Mouse (Mus musculus): ENCODE results near the gene Vopp1.
A peak's percentile ranks its signal among the peaks of the same experiment; 100 is the strongest.

Gene Vopp1

DNA sequence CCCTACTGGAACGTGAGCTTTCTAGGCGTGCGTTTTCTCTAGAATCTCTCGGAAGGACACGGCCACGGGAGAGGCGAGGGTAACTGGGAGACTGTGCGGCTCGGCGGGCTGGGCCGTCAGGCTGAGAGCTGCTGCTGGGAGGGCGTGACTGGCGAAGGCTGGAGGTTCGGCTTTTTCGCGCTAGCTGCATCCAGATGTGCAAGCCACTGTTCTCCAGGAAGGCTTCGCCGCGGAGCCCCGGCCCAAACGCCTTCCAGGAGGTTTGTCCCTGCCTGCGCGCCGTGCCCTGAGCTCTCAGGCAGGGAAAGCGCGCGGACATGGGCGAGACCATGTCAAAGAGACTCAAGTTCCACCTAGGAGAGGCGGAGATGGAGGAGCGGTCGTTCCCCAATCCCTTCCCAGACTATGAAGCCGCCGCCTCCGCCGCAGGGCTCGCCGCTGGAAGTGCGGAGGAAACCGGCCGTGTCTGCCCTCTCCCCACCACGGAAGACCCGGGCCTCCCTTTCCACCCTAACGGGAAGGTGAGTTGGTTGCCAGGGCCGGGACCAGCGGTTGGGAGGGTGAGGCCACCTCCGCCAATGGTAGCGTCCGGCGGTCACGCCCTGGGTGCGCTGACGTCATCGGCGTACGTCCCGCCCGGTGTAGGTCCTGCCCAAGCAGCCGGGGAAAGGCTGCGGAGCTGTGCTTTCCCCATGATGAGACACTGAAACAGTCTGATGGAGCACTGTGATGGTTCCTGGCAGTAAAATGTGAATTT lies 122.0 kb downstream of the Vopp1 start:
- peak; percentile 99 for DNase-seq (ENCODE audit: low spot score)

DNA sequence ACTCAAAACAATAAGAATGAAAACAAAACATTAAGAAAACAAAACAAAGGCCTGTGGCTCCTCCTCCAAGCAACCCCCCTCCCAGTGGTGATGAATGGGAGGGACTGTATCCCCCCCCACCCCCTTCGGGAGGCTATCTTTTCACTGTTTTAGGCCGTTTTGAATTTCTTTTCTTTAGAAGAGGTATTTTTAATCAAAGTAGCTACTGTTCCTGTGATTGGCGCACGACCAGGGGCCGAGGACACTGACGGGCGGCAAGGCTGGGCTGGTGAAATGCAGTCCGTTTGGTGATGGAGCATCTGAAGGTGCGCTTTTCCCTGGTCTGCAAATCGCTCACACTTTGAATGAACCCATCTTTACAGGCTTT lies 122.6 kb downstream of the Vopp1 start, which contains the start of gene Lancl2:
TSS of gene Lancl2 (plus strand) at position 165 of the 367 bp plus-strand sequence.
- DNase-seq (ENCODE audit: low spot score), result no peak

DNA sequence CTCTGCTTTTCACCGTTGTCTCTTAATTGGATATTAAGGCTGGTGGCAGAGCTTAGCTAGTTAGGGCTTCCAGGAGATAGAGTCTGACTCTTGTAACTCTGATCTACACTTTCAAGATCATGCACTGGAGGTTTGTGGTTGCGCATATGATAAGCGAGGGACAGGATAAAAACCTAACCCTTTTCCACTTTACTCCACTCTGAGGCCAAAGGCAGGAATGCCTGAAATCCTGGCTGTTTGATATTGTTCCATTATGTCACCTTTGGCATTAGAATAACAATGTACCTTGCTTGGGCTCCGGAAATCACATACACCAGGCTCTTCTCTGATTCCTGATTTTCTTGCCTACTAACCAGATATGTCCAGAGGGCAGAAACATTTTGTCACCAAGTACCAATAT lies 123.3 kb downstream of the Vopp1 start:
- no peak for DNase-seq (ENCODE audit: low spot score)

DNA sequence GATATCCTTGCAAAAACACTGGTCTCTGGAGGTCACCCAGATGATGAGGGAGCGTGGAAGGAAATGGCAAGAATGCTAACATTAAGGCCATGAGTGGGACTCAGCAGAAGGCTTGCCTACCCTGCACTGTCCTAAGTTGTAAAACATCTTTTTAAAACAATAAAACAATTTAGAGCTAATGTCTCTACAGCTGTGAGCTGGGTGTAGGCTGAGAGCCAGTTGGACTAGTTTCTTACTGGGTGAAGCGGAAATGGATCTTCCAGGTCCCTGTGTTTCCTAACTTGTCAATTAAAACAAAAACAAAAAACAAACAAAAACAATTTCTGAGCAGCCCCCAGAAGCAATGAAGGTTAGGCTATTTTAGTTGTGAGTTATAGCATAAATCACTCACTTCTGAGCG lies 131.8 kb downstream of the Vopp1 start:
- DNase-seq (ENCODE audit: low spot score), result no peak

DNA sequence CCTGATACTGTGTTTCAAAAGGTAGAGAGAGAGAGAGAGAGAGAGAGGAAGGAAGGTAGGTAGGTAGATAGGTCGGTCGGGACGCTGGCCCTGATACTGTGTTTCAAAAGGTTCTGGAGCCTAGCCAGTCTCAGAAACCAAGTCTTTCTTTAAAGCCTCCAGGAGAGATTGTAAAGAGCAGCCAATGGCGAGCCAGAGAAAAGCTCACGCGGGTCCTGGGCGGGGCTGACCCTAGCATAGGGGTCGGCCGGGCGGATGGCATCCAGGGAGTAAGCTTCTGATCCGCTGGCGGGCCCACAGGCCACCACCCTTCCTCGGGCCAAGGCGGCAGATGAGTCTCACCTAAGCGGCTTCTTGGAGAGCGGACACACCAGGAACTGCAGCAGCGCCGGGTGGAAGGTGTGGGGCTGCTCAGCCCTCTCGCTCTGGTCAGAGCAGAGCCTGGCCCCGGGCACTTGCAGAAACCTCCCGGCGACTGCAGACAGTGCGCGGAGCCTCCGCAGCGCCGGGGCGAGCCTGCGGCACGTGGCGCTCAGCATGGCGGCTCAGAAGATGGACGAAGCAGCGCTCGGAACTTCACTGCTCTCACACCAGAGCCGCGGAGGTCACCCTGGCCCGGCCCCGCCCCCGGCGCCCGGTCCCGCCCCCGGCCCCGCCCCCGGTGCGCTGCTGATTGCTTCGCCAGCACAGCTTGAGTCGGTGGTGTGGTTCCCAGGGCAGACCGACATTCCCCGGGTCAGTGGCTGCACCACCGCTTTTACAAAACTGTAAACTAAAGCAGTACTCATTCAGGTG lies 133.3 kb downstream of the Vopp1 start, which contains the start of gene Pyurf:
TSS of gene Pyurf (minus strand) at position 612 of the 795 bp plus-strand sequence.
- peak; percentile 91 for DNase-seq (ENCODE audit: low spot score)

DNA sequence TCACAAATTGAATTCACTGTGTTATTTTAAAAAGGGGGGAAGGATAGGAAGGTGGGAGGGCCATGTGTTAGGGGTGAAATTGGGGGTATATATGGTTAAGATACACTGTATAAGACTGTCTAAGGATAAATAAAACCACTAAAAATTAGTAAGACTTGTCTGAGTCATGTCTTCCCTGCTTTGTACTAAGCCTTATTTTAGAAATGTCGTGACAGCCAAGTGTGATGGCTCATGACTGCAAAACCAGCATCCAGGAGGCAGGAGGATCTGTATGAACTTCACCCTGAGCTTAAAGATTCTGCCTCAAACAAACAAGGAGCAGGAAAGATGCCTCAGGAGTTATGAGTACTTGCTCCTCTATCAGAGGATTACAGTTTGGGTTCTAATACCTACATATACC lies 140.8 kb downstream of the Vopp1 start:
- DNase-seq (ENCODE audit: low spot score), result no peak

All from embryo, embryonic 10 days (tissue).